Mouse (Mus musculus) thymus, postnatal 0 days (tissue): Measurements from ENCODE around the gene Mgst3. TPM values are rescaled to one million over a fixed set of nuclear protein-coding genes. Genes with fewer than 3 reads are reported as not detected.
A peak's percentile ranks its signal among the peaks of the same experiment; 100 is the strongest.

ENCODE experiments used
- DNase-seq: peaks from one replicate; pipeline ENCODE4 v3.0.0-alpha.2; 2015; ENCODE audit warnings: low spot score
- polyA plus RNA-seq: library from polyadenylated mRNA; unstranded; fragments of >200 nt; fragmentation: Nextera tagmentation; extraction: Ambion mirVana; gene quantifications from 2 replicates; pipeline ENCODE4 v1.2.1, GENCODE M21; 2015

Mgst3 gene
- polyA plus RNA-seq = 36.5 and 40.7 TPM in 2 replicates

- peak; percentile 97 for DNase-seq
Observed at GRCm38 (mm10) chr1:167393683-167394492, at the start of gene Mgst3. Gene Mgst3, minus strand, starts transcription at chr1:167393841.

- no peak for DNase-seq
Observed at GRCm38 (mm10) chr1:167438231-167438885, 44.7 kb upstream of the Mgst3 start.

GRCm38 (mm10) chr1:167437091-167437490 lies 43.5 kb upstream of the Mgst3 start:
- DNase-seq = no peak

GRCm38 (mm10) chr1:167436186-167436975 lies 42.7 kb upstream of the Mgst3 start:
- no peak for DNase-seq

GRCm38 (mm10) chr1:167434931-167435330 lies 41.3 kb upstream of the Mgst3 start:
- DNase-seq = no peak

- DNase-seq = no peak
Observed at GRCm38 (mm10) chr1:167430976-167431676, 37.5 kb upstream of the Mgst3 start.

GRCm38 (mm10) chr1:167426681-167427080 lies 33.0 kb upstream of the Mgst3 start:
- no peak for DNase-seq

GRCm38 (mm10) chr1:167425572-167425971 lies 31.9 kb upstream of the Mgst3 start:
- no peak for DNase-seq

- no peak for DNase-seq
Observed at GRCm38 (mm10) chr1:167422501-167423240, 29.0 kb upstream of the Mgst3 start.

GRCm38 (mm10) chr1:167414846-167415245 lies 21.2 kb upstream of the Mgst3 start:
- DNase-seq = peak; percentile 72

- no peak for DNase-seq
Observed at GRCm38 (mm10) chr1:167411991-167412715, 18.5 kb upstream of the Mgst3 start.

- no peak for DNase-seq
Observed at GRCm38 (mm10) chr1:167409601-167410000, 16.0 kb upstream of the Mgst3 start.

GRCm38 (mm10) chr1:167405237-167405636 lies 11.6 kb upstream of the Mgst3 start:
- no peak for DNase-seq

GRCm38 (mm10) chr1:167393281-167393680 lies 360 bp downstream of the Mgst3 start:
- no peak for DNase-seq

- DNase-seq = peak; percentile 12
Observed at GRCm38 (mm10) chr1:167392687-167393086, 954 bp downstream of the Mgst3 start.

- DNase-seq = no peak
Observed at GRCm38 (mm10) chr1:167392031-167392640, 1.5 kb downstream of the Mgst3 start.

GRCm38 (mm10) chr1:167391241-167391640 lies 2.4 kb downstream of the Mgst3 start:
- DNase-seq = no peak

- DNase-seq = no peak
Observed at GRCm38 (mm10) chr1:167390381-167390780, 3.3 kb downstream of the Mgst3 start.

- no peak for DNase-seq
Observed at GRCm38 (mm10) chr1:167389584-167389983, 4.1 kb downstream of the Mgst3 start.
